Mouse (Mus musculus) adrenal gland, postnatal 36 days (tissue): Measurements from ENCODE around the gene Hoxd3. TPM values are rescaled to one million over a fixed set of nuclear protein-coding genes. Genes with fewer than 3 reads are reported as not detected.
A peak's percentile ranks its signal among the peaks of the same experiment; 100 is the strongest.

Source experiments
- DNase-seq, 2 experiments: peaks; one replicate each; pipeline ENCODE4 v3.0.0; 2021; ENCODE audit warnings: mixed read lengths in 1 of 2
- total RNA-seq, 2 experiments: library from RNA; stranded (reverse); gene quantifications; 2 replicates each; pipeline ENCODE4 v1.2.3; 2021

Hoxd3 gene
- total RNA-seq, 2 experiments from 2014 or later: 0.17 to 0.36 TPM

- DNase-seq: no peak
These were observed 19.5 kb upstream of the Hoxd3 start for GRCm38 (mm10) chr2:74691995-74692807.

GRCm38 (mm10) chr2:74692808-74693431, 18.8 kb upstream of the Hoxd3 start:
- no peak for DNase-seq

- no peak for DNase-seq
These were observed 18.3 kb upstream of the Hoxd3 start for GRCm38 (mm10) chr2:74693432-74693827.

- DNase-seq: no peak
These were observed 17.7 kb upstream of the Hoxd3 start for GRCm38 (mm10) chr2:74694066-74694465.

- no peak for DNase-seq
These were observed 16.3 kb upstream of the Hoxd3 start for GRCm38 (mm10) chr2:74695383-74695782.

GRCm38 (mm10) chr2:74695813-74696430, 15.8 kb upstream of the Hoxd3 start:
- no peak for DNase-seq

GRCm38 (mm10) chr2:74696442-74697335, 15.0 kb upstream of the Hoxd3 start:
- no peak for DNase-seq

GRCm38 (mm10) chr2:74697567-74698121, 14.1 kb upstream of the Hoxd3 start, which contains the start of gene Hoxd9:
Hoxd9 (plus strand) TSS chr2:74697727.
- DNase-seq: peak; percentile 81 to 84

GRCm38 (mm10) chr2:74698201-74699052, 13.3 kb upstream of the Hoxd3 start:
- peak; percentile 51 to 64 for DNase-seq

- DNase-seq: peak in 1 of 2 experiments; percentile 35
These were observed 12.7 kb upstream of the Hoxd3 start for GRCm38 (mm10) chr2:74699053-74699430.

GRCm38 (mm10) chr2:74699664-74700545, 11.8 kb upstream of the Hoxd3 start:
- DNase-seq: no peak

- DNase-seq: no peak
These were observed 11.1 kb upstream of the Hoxd3 start for GRCm38 (mm10) chr2:74700546-74701112.

- DNase-seq: peak; percentile 79 to 84
These were observed 9.5 kb upstream of the Hoxd3 start for GRCm38 (mm10) chr2:74701949-74702819.

GRCm38 (mm10) chr2:74702820-74703219, 8.9 kb upstream of the Hoxd3 start:
- DNase-seq: no peak

- no peak for DNase-seq
These were observed 8.4 kb upstream of the Hoxd3 start for GRCm38 (mm10) chr2:74703317-74703716.

GRCm38 (mm10) chr2:74703720-74704392, 7.9 kb upstream of the Hoxd3 start:
- DNase-seq: no peak

- peak; percentile 87 to 93 for DNase-seq
These were observed 7.2 kb upstream of the Hoxd3 start, which contains the start of gene Hoxd8 for GRCm38 (mm10) chr2:74704393-74704998. Hoxd8 (plus strand) TSS chr2:74704615.
